Mouse (Mus musculus): Measurements from ENCODE around the gene Ptpru. TPM values are rescaled to one million over a fixed set of nuclear protein-coding genes. Genes with fewer than 3 reads are reported as not detected.
A peak's percentile ranks its signal among the peaks of the same experiment; 100 is the strongest.

Gene Ptpru
- polyA plus RNA-seq, 1 experiment from 2014 or later, result 20.8 TPM

GRCm38 (mm10) chr4:131873293-131874168, 35.4 kb upstream of the Ptpru start, which contains the start of gene Srsf4:
Srsf4 (plus strand) TSS chr4:131873617.
- Histone ChIP-seq H3K9ac (replicated peaks; ENCODE audit: low read length) (peak within 1 kb of the TSS; percentile 100), H3K36me3 (ENCODE audit: control insufficient read depth, insufficient read depth, low read length) (0 out of 2 replicates have a peak, but pooled peaks cover 4% of the 10 kb centered on the region), H3K4me2 (ENCODE audit: low read length) (peak within 1 kb of the TSS; percentile 95), H3K27me3 (ENCODE audit: control insufficient read depth, insufficient read depth, low read length) (no peaks in the 10 kb centered on the region), H3K9me3 (ENCODE audit: control insufficient read depth, low read length) (no peaks in the 10 kb centered on the region), H3K27ac (replicated peaks; ENCODE audit: low read depth, low read length) (peak within 1 kb of the TSS; percentile 100), H3K4me3 (replicated peaks; ENCODE audit: low read depth, low read length) (peak within 1 kb of the TSS; percentile 98), H3K4me1 (ENCODE audit: control insufficient read depth, insufficient read depth, low read length) (peaks cover 33% of the 10 kb centered on the region)
- under 1% methylated on average over 103 of the region's 116 CpGs for WGBS
- DNase-seq, result peak; percentile 99
- peak; percentile 96 for ATAC-seq (ENCODE audit: low FRiP score, low TSS enrichment)

GRCm38 (mm10) chr4:131872672-131873292, 34.7 kb upstream of the Ptpru start:
- Histone ChIP-seq H3K4me3 (replicated peaks; ENCODE audit: low read depth, low read length) (peak overlapping the region; percentile 98), H3K9ac (replicated peaks; ENCODE audit: low read length) (peak overlapping the region; percentile 72), H3K4me2 (ENCODE audit: low read length) (peak overlapping the region; percentile 66), H3K36me3 (ENCODE audit: control insufficient read depth, insufficient read depth, low read length) (0 out of 2 replicates have a peak, but pooled peaks cover 4% of the 10 kb centered on the region), H3K27ac (replicated peaks; ENCODE audit: low read depth, low read length) (peak overlapping the region; percentile 100), H3K27me3 (ENCODE audit: control insufficient read depth, insufficient read depth, low read length) (no peaks in the 10 kb centered on the region), H3K9me3 (ENCODE audit: control insufficient read depth, low read length) (no peaks in the 10 kb centered on the region), H3K4me1 (ENCODE audit: control insufficient read depth, insufficient read depth, low read length) (peaks cover 25% of the 10 kb centered on the region)
- DNase-seq (peak; percentile 19), ATAC-seq (ENCODE audit: low FRiP score, low TSS enrichment) (peak; percentile 43; the same call in 1 of the 2 replicates)
- 11% methylated on average over 11 of the region's 11 CpGs for WGBS

GRCm38 (mm10) chr4:131861341-131861739, 23.3 kb upstream of the Ptpru start:
- H3K27me3 ChIP-seq (ENCODE audit: control insufficient read depth, insufficient read depth, low read length), result no peaks in the 10 kb centered on the region
- no peak overlapping the region for H3K9ac ChIP-seq (replicated peaks; ENCODE audit: low read length)
- H3K27ac ChIP-seq (replicated peaks; ENCODE audit: low read depth, low read length), result no peak overlapping the region
- ATAC-seq (ENCODE audit: low FRiP score, low TSS enrichment), result no peak
- no peak overlapping the region for H3K4me3 ChIP-seq (replicated peaks; ENCODE audit: low read depth, low read length)
- no peaks in the 10 kb centered on the region for H3K4me1 ChIP-seq (ENCODE audit: control insufficient read depth, insufficient read depth, low read length)
- DNase-seq, result no peak
- H3K36me3 ChIP-seq (ENCODE audit: control insufficient read depth, insufficient read depth, low read length), result peaks cover 31% of the 10 kb centered on the region; the same call in 1 of the 2 replicates
- no peak overlapping the region for H3K4me2 ChIP-seq (ENCODE audit: low read length)
- no peaks in the 10 kb centered on the region for H3K9me3 ChIP-seq (ENCODE audit: control insufficient read depth, low read length)
- WGBS, result 88% methylated on average over 4 of the region's 4 CpGs

- H3K36me3 ChIP-seq (ENCODE audit: control insufficient read depth, insufficient read depth, low read length), result peaks cover 31% of the 10 kb centered on the region; the same call in 1 of the 2 replicates
These were observed 22.6 kb upstream of the Ptpru start for GRCm38 (mm10) chr4:131860492-131861340.

GRCm38 (mm10) chr4:131854950-131855349, 16.9 kb upstream of the Ptpru start:
- H3K4me1 ChIP-seq (ENCODE audit: control insufficient read depth, insufficient read depth, low read length), result no peaks in the 10 kb centered on the region
- H3K9me3 ChIP-seq (ENCODE audit: control insufficient read depth, low read length), result no peaks in the 10 kb centered on the region
- ATAC-seq (ENCODE audit: low FRiP score, low TSS enrichment) (no peak), DNase-seq (no peak)
- no peaks in the 10 kb centered on the region for H3K27me3 ChIP-seq (ENCODE audit: control insufficient read depth, insufficient read depth, low read length)
- H3K27ac ChIP-seq (replicated peaks; ENCODE audit: low read depth, low read length), result no peak overlapping the region
- H3K36me3 ChIP-seq (ENCODE audit: control insufficient read depth, insufficient read depth, low read length), result peaks cover 14% of the 10 kb centered on the region; the same call in 1 of the 2 replicates
- no peak overlapping the region for H3K4me3 ChIP-seq (replicated peaks; ENCODE audit: low read depth, low read length)
- no peak overlapping the region for H3K4me2 ChIP-seq (ENCODE audit: low read length)
- WGBS, result 88% methylated on average over 5 of the region's 5 CpGs
- no peak overlapping the region for H3K9ac ChIP-seq (replicated peaks; ENCODE audit: low read length)

More at GRCm38 (mm10) chr4:131860492-131861340, 22.6 kb upstream of the Ptpru start:
- WGBS, result 51% methylated on average over 15 of the region's 15 CpGs
- ATAC-seq (ENCODE audit: low FRiP score, low TSS enrichment) (no peak), DNase-seq (peak; percentile 92)
- Histone ChIP-seq H3K4me2 (ENCODE audit: low read length) (no peak overlapping the region), H3K4me3 (replicated peaks; ENCODE audit: low read depth, low read length) (no peak overlapping the region), H3K27ac (replicated peaks; ENCODE audit: low read depth, low read length) (no peak overlapping the region), H3K27me3 (ENCODE audit: control insufficient read depth, insufficient read depth, low read length) (no peaks in the 10 kb centered on the region), H3K4me1 (ENCODE audit: control insufficient read depth, insufficient read depth, low read length) (no peaks in the 10 kb centered on the region), H3K9ac (replicated peaks; ENCODE audit: low read length) (no peak overlapping the region), H3K9me3 (ENCODE audit: control insufficient read depth, low read length) (no peaks in the 10 kb centered on the region)

- no peak overlapping the region for H3K9ac ChIP-seq (replicated peaks; ENCODE audit: low read length)
- peak; percentile 67 for DNase-seq
- H3K4me3 ChIP-seq (replicated peaks; ENCODE audit: low read depth, low read length), result no peak overlapping the region
These were observed 12.0 kb upstream of the Ptpru start for GRCm38 (mm10) chr4:131849986-131850638.

GRCm38 (mm10) chr4:131848082-131848481, 10.0 kb upstream of the Ptpru start:
- peaks cover 6% of the 10 kb centered on the region; the same call in 1 of the 2 replicates for H3K4me1 ChIP-seq (ENCODE audit: control insufficient read depth, insufficient read depth, low read length)
- WGBS, result 84% methylated on average over 6 of the region's 6 CpGs
- DNase-seq (no peak), ATAC-seq (ENCODE audit: low FRiP score, low TSS enrichment) (no peak)
- H3K9ac ChIP-seq (replicated peaks; ENCODE audit: low read length), result no peak overlapping the region
- H3K4me2 ChIP-seq (ENCODE audit: low read length), result no peak overlapping the region
- no peaks in the 10 kb centered on the region for H3K9me3 ChIP-seq (ENCODE audit: control insufficient read depth, low read length)
- H3K4me3 ChIP-seq (replicated peaks; ENCODE audit: low read depth, low read length), result no peak overlapping the region
- no peaks in the 10 kb centered on the region for H3K27me3 ChIP-seq (ENCODE audit: control insufficient read depth, insufficient read depth, low read length)
- no peaks in the 10 kb centered on the region for H3K36me3 ChIP-seq (ENCODE audit: control insufficient read depth, insufficient read depth, low read length)
- no peak overlapping the region for H3K27ac ChIP-seq (replicated peaks; ENCODE audit: low read depth, low read length)

More at GRCm38 (mm10) chr4:131849986-131850638, 12.0 kb upstream of the Ptpru start:
- no peak for ATAC-seq (ENCODE audit: low FRiP score, low TSS enrichment)
- H3K9me3 ChIP-seq (ENCODE audit: control insufficient read depth, low read length), result no peaks in the 10 kb centered on the region
- H3K27ac ChIP-seq (replicated peaks; ENCODE audit: low read depth, low read length), result peak overlapping the region; percentile 52; the same call in 1 of the 2 replicates
- WGBS, result 34% methylated on average over 5 of the region's 5 CpGs
- H3K4me1 ChIP-seq (ENCODE audit: control insufficient read depth, insufficient read depth, low read length), result no peaks in the 10 kb centered on the region
- no peaks in the 10 kb centered on the region for H3K27me3 ChIP-seq (ENCODE audit: control insufficient read depth, insufficient read depth, low read length)
- no peak overlapping the region for H3K4me2 ChIP-seq (ENCODE audit: low read length)
- H3K36me3 ChIP-seq (ENCODE audit: control insufficient read depth, insufficient read depth, low read length), result no peaks in the 10 kb centered on the region

Data from midbrain, embryonic 14.5 days (tissue).